Mouse (Mus musculus): ENCODE measurements around the gene Pde4b.

Pde4b gene

DNA sequence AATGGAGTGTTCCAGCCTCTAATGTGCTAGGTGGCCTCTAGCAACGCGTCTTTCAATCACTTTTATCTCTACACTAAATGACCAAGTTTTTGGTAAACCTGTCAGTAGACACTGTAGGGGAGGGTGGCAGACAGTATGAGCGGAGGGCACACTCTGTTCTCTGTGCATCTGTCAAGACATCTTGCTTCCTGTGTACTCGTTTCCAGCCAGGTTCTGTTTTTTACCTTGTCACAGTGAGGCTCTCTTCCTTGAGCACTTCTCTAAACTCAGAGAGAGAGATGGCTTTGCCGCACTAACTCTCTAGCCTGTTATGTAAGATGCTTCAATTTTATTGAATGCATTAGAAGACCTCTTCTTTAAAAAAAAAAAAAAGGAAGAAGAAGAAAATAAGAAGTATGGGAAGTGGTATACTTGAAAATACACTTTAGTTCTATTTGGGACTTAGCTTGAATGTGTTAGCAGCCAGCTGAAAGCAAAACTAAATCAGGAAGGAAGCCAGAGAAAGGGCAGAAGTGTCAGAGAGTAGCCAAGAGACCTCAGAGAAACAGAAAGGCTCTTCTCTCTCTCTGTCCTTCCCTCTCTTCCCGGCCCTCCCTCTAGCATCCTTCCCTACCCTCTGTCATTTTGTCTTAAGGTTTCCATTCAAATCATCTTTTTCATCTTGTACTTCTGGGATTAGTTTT, 202.8 kb downstream of the Pde4b start:
- DNase-seq (ENCODE audit: low spot score) = no peak

DNA sequence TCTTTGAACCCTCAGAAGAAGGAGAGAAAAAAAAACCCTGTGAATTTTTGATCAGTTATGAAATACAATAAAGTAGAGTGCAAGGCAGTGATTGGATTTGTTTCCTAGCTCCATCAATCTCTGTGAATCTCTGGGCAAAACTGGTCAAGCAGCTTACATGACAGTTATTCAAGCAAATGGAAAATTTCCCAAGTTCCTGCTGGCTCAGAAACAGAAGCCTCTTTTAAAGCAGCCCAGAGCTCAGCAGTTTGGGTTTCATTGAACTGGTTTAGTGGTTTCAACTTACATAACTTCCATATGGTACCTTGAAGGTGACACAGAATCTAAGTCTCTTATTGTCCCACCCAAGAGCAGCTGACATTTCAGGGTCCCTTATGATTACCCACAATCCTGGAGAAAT, 210.2 kb downstream of the Pde4b start:
- no peak for DNase-seq (ENCODE audit: low spot score)

DNA sequence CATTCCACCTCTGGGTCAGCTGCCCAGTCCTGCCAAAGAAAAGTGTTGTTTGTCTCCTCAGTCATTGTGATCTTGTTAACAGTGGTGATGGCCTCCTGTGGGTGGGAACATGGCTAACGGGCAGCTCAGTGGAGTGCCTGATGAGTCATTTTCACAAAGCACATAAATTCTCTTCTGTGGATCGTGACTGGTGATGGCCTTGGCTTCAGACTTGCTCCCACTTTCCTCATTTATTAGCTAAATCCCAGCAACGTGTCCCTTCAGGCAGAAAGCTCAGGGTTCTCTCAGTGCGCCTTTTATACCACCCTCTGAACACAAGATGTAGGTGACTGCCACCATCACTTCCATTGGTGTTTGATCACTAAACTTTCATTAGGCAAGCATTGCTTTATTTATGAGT, 215.2 kb downstream of the Pde4b start:
- DNase-seq (ENCODE audit: low spot score) = no peak

DNA sequence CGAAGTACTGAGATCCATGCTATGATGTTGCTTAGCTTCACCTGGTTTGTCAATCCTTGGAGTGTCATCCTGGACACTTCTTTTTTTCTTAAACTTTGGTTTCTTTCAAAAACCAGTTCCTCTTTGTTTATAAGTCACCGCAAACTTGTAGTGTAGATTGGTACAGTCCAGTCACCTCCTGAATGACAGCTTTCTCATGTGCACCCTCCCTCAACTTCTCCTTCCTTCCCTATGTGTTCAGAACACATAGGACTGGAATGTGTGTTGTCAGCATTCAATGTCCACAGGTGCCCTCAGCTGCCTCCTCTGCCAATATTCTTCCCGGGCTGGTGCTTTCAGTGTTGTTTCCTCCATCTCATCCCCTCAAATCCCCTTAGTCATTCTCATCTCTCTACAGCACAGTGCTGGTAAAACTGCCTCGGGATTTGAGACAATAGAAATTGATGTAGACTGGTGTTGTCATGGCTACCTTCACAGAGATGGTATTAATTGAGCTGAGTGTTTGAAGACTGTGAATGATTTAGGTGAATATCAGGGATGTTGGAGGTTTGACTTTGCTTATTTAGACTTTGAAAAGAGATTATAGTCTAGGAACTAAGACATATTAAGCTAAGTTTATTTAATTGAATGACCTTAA, 220.4 kb downstream of the Pde4b start:
- DNase-seq (ENCODE audit: low spot score) = no peak

DNA sequence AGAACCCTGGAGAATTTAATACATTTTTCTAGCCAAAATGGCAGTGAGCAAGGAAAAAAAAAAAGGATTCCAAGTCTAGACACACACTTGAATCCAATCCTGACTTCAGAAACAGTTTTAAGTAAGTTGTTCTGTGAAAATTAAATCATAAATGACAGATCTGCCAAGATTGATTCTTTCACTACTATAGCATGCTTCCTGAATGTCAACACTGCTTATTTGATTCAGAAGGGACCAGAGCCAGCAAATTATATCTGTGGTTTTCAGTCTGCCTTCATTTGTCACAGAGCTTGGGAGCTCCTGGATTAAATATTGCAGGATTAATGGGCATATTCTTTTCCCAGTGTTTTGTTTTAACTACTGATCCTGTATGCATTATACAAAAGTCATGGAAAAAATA, 223.3 kb downstream of the Pde4b start:
- DNase-seq (ENCODE audit: low spot score) = no peak

DNA sequence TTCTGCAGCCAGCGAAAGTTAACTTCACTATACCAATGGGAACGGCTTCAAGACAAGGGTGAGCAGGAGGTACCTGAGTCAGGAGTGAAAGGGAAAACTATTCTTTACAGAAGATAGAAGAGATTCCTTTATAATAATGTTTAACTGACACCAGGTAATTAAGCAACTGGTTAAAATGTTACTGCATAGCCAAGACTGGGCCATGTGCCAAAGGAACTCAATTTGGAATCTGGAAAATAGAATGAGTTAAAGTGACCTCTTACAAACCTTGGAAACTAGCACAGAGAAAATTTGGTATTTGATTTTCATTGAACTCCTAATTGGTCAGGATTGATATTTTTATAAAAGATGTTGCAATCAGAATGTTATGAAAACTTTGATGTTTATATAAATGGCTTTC, 228.7 kb downstream of the Pde4b start:
- no peak for DNase-seq (ENCODE audit: low spot score)

DNA sequence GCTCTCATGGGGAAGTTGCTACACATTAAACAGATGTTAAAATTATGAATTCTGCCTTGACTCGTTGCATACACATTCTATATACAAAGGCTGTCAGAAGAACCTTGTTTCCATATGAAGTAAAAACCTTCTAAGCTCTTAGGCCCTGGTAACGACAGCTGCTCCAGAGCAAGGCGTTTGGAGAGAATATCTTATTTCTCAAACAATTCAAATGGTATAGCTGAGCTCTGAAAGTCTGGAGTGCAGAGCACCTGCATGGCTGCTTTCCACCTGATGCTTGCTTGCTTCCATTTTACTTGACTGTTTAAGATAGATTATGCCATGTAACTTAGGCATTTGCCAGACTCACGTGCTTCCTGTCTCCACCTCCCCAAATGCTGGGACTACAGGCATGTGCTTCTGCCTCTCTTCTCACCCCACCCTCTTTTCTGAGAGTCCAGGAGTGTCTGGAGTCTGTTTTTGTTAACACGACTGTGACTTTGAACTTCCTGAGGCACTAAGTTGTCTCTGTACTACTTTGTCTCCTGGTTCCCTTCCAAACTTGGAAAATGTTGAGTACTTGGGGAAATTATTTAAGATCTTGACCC, 229.4 kb downstream of the Pde4b start:
- no peak for DNase-seq (ENCODE audit: low spot score)

DNA sequence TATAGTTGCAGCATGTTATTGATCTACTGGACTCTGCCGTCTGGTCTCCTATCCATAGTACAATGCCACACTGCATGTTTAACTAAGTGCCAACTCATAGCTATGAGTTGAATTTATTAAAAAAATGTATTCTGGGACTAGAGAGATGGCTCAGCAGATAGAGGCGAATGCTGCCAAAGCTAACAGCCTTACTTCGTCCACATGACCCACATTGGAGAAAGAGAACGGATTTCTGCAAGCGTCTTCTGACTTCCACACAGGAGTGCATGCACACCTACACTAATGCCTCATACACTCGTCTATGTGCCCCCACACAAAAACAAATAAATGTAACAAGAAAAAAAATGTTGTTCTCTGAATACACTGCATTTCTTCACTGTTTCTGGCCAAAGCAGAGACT, 231.3 kb downstream of the Pde4b start:
- DNase-seq (ENCODE audit: low spot score) = no peak

DNA sequence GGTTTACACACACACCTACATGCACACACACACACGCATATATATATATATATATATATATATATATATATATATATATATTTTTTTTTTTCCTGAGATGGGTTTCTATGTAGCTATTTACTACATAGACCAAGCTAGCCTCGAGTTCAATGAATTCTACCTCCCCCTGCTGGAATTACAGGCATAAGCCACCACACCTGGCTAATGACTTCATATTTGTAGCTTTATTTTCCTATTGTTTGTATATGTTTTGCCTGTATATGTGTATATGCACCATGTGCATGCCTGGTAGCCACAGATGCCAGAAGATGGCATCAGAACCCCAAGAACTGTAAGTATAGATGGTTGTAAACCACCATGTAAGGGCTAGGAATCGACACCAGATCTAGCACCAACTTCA, 234.0 kb downstream of the Pde4b start:
- no peak for DNase-seq (ENCODE audit: low spot score)

DNA sequence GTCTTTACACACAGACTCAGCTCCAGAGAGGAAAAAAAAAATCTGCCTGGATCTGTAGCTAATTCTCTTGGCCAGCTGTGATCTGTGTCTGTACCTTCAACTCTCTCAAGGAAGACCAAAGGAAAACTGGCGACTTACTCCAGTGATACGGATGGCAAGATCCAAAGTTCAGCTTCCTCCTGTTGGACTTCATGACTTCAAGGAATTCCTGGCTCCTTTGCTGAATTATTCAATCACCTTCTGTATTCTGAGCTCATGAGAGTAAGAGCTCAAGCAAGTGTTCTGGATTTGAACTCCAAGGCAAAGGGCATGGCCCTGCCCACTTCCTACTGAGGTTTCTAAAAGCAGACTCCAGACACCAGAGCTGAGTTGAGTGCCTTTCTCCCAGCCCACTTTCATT, 245.0 kb downstream of the Pde4b start:
- no peak for DNase-seq (ENCODE audit: low spot score)

DNA sequence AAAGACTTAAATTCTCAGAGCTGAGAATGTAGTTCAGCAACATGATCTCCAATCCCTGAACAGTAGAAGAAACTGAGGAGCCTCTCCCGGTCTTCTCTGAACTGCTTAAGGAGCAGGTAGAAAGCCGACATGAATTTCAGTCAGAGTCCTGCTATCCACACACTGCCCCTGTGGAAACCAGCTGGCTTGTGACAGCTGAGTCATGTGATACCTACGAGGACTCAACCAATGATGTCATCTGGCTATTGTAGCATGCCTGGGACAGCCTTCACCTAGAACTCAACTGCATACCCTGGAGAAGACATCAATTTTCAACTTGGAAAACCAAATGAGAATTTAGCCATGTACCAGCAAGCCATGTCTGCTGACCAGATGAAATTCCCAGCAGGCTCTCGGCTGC, 245.5 kb downstream of the Pde4b start:
- DNase-seq (ENCODE audit: low spot score) = no peak

DNA sequence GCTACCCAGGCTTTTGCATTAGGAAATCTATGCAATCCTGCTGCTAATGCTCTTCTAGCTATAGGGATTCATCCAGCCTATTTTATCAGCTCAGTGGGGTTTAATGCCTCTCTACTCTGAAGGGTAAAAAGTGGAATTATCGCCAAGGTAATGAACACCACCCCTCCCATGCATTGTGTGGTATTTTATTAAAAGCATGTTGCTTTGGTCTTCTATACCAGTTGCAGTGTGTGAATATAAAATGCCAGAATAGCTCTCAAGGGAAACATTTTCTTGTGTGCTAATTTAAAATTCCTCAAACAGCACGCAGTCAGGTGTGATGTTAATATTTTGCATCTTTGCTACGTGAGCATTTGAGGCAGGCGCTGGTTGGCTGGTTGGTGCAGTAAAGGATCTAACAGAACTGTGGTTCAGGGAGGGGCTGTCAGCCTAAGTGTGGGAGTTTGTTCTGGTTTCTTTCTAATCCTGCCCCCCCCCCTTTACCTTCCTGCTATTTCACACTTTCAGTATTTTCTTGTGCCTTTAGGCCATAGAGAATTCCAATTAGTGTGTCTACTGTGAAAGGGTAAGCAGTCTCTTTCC, 259.7 kb downstream of the Pde4b start:
- no peak for DNase-seq (ENCODE audit: low spot score)

DNA sequence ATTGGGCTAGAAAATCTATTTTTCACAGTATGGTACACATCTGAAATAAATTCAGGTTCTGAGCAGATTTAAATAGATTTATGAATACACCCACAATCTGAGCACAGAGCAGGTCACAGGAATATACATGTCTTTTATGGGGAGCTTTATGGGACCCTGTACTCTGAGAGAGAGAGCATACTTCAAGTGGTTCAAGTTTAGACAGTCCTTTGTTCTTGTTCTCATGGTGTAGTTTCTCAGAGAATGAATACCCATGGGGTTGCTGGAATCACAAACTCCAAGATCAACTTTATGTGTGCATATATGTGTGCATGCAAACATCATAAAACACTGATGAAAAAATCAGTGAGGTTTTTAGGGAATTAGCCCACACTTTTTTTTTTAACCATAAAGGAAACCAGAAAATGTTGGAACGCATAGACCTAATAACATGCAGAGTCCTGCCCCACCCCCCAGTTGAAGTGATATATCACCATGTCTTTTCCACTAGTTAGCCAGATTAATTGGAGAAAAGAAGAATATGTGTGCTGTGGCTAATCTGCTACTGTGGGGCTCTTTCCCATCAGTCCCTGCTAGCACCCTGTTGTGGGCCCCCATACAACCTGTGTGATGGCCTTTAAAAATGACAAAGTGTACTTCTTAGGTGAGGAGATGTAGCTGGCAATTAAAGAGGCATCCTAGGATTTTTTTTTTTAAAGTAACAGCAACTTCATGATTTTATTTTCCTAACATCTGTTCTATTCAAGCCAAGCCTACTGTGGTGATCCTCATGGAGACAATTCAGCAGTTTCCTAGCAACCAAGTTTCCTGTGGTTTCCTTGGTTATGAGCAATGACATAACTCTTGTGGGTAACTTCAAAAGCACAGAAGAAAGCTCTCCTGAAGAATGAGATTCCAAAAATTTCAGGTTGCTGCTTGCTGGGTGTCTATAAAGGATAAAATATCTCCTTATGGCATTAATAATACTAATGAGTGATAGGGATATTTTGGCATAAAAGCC, 264.4 kb downstream of the Pde4b start:
- no peak for DNase-seq (ENCODE audit: low spot score)

DNA sequence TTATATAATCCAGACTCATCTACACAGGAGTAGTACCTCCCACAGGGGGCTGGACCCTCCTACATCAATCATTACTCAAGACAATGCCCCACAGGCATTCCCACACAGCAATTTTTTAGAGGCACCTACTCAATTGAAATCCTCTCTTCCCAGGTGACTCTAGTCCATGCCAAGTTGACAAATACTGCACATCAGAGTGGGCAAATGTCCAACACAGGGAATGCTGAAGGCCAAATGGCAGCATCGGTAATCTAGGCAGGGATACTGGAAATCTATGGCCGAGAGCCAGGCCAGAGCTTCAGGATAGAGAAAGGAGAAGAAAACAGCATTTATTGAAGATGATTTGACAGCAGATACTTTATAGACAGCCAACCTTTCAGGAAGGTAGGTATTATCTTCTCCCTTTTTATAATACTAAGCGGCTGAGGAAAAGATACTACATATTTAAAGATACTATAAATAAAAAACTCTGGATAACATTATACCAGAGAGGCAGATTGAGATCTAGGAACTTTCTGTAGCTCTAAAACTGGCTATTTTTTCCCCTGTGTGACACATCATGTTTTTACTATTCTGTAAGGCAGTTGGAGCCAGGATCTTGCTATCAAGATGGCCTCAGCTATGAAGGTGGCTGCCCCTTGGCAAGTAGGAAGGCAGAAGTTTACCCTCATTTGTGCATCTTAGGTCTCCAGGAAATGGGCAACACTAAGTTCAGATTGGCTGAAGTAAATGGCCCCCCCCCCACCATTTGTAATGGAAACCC, 266.5 kb downstream of the Pde4b start:
- no peak for DNase-seq (ENCODE audit: low spot score)

DNA sequence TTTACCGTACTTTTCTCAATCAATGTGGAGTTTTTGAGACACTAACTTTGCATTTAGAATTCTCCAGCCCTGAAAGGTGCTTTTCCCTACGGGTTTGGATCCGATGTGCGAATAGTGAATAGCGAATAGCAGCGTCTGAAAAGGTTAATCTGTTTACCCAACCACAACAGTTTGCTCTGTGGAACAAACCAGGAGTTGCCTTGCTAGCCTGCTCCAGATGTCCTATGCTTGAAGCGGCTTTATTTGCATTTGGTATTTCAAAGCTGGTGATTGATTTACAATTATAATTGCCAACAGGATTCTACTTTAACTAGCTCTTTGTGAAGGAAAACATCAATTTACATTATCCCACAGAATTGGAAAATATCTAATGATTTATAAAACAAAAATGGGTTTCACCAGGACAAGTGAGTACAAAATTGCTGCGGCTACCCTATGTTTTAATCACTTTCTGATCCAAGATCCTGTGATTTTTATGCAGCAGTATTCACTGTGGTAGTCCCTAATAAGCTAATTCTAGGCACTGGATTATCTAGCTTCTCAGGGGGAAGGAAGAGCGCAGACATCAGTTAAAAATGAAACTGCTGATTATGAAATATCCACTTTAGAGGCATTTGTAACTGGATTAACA, 280.9 kb downstream of the Pde4b start:
- no peak for DNase-seq (ENCODE audit: low spot score)

DNA sequence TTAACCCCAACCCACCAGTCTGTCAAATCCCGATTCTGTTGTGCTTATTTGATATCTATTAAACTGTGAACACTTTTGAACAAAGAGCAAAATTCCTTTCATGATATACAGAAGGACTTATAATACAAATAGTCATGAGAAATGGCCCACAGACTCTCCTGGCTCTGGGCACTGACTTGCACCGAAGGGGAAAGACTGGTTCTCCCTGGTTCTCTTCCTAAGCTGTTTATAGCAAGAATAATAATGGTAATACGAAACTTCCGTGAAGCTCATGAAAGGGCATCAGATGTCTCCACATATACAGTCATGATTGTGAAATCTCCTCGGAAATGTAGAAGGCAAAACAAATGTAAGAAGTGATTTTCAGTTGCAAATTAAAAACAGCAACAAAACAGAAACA, 287.3 kb downstream of the Pde4b start:
- peak; percentile 4 for DNase-seq (ENCODE audit: low spot score)

DNA sequence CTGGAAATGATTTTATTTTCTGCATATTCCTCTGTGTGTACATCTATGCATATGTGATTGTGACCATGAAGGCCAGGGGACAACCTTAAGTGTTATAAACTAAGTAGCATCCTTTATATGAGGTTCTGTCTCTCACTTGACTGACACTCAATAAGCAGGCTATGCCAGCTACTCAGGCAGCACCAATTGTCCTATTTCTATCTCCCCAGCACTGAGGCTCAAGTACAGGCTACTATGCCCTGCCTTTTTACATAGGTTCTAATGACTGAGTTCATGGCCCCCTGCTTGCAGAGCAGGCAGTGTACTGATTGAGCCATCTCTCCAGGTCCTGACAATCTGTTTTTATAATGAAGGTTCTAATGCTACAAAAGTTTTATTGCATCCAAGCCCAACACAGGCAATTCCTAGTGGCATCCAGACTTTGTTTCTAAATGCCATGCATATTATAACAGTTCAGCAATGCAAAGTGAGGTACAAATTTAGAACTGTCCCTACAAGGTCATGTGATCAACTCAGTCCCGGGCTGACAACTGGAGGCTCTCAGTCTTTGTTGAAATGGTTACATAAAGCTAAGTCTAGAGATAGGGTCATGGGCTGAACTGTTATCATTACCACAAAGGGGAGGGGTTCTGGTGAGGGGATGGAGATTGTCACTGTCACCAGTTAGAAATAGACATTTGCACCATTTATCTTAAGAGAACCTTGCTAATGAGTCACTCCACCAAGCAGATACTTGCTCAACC, 295.6 kb downstream of the Pde4b start:
- no peak for DNase-seq (ENCODE audit: low spot score)

DNA sequence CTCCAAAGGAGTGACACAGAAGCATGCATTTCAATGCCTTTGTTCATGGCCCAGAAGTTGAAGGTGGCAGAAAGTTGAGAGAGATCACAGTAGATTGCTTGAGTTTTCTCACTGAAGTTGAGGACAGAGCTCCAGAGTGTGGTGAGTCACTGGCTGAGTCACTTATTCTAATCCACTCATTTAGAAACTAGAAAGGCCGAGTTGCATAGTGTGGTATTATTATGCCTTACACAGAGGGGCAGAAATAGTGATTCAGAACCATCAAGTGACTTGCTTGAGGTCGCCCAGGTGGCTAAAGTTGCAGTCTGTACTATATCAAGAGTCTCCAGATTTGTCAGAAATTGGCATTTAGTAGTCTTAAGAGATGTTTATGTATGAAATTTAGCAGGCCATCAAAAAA, 306.3 kb downstream of the Pde4b start:
- no peak for DNase-seq (ENCODE audit: low spot score)

DNA sequence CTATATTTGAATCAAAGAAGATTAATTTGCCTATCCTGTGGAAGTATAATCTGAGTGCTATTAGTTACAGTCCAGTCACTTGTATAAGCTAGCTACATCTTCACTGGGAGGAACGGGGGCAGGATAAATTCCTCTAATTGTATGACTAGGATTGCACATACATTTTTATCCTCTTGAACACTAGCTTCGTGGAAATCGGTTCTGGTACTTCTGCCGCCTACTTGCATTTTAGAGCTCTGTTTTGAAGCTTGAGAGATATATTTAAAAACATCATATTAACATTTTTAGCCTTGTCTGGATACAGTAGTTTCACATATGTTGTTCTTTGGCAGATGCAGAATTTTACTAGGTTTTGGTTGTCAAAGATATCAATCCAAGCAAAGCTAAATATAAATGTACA, 310.0 kb downstream of the Pde4b start:
- no peak for DNase-seq (ENCODE audit: low spot score)

DNA sequence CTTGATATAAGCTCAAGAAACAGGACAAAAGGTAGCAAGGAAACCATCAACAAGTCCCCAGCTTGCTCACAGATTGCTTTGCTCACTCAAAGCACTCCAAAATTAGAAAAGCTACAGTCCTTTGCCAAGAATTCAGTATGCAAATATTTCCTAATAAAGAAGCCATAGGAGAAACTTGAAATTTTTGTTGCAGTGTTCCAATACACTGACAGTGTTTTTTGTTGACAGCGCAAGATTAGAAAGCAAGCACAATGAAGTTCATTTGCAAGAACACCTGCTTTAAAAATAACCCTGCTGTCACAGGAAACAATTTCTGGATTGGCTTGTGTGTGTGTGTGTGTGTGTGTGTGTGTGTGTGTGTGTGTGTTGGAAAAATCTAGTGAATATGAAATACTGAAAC, 311.2 kb downstream of the Pde4b start:
- DNase-seq (ENCODE audit: low spot score) = no peak
